Mouse (Mus musculus): Measurements from ENCODE around the gene Ttf1. TPM values are rescaled to one million over a fixed set of nuclear protein-coding genes. Genes with fewer than 3 reads are reported as not detected.

The Ttf1 gene
- polyA plus RNA-seq, 2 experiments = 3.6 to 4.5 TPM

DNA sequence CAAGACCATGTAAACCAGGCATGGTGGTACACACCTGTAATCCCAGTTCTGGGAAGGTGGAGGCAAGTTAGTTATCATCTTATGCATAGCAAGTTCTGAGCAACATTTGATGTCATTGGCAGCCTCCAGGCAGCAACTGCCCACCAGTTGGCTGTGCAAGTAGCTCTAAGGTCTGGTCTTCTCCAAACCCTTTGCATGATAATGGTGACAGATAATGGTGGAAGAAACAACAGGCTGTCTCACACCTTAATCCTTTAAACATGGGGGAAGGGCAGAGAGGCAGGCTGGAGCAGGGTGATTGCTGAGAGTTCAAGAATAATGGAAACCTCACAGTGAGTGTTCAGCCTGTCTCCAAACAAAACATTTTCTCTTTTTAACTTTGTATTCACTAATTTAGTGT is 60.9 kb downstream of the Ttf1 start:
- H3K4me1 ChIP-seq (replicated peaks; ENCODE audit: control insufficient read depth in 2 of 2, insufficient read depth in 2 of 2, low read length in 1 of 2) = peaks cover 4% of the 10 kb centered on the region in 2 experiments; a peak in 3 of 4 replicates
- H3K4me2 ChIP-seq (ENCODE audit: low read depth) = no peak overlapping the region
- H3K27ac ChIP-seq = no peak overlapping the region
- H3K4me3 ChIP-seq (ENCODE audit: insufficient read depth in 1 of 2, low read depth in 2 of 2, low read length in 2 of 2) = no peak overlapping the region
- DNase-seq (ENCODE audit: low read depth in 3 of 3, low spot score in 3 of 3) (no peak), ATAC-seq (ENCODE audit: insufficient read depth) (no peak)
- no peak overlapping the region for H3K9ac ChIP-seq (replicated peaks)
- TF ChIP-seq EP300 (IDR thresholded peaks at IDR 0.05; ENCODE audit: low read depth) = no peak
- no peak for TF ChIP-seq CTCF (IDR thresholded peaks at IDR 0.05; ENCODE audit: low read depth)
- no peaks in the 10 kb centered on the region for H3K9me3 ChIP-seq (ENCODE audit: control insufficient read depth, low read length)
- no peaks in the 10 kb centered on the region for H3K27me3 ChIP-seq (ENCODE audit: control insufficient read depth, insufficient read depth, low read length)
- H3K36me3 ChIP-seq (replicated peaks; ENCODE audit: control insufficient read depth, insufficient read depth, low read depth) = no peaks in the 10 kb centered on the region

DNA sequence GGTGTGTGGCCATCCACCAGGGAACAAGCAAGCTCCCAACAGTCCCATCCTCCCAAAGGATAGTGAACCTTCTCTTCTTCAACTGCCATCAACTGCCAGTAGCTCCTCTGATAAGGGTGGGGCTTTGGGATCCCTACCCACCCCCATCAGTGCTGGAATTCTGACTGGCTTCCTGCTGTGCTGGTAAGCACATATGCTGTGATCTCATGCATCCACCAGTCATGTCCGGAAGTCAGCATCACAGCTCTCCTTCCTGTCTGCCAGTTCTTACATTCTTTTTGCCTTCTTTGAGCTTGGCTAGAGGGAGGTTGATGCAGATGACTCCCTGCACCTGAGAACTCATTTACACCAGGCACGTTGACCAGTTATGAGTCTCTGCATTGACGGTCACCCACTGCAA is 62.4 kb downstream of the Ttf1 start:
- no peak overlapping the region for H3K27ac ChIP-seq
- TF ChIP-seq EP300 (IDR thresholded peaks at IDR 0.05; ENCODE audit: low read depth) = no peak
- TF ChIP-seq CTCF (IDR thresholded peaks at IDR 0.05; ENCODE audit: low read depth) = no peak
- no peak overlapping the region for H3K4me2 ChIP-seq (ENCODE audit: low read depth)
- H3K4me1 ChIP-seq (replicated peaks; ENCODE audit: control insufficient read depth in 2 of 2, insufficient read depth in 2 of 2, low read length in 1 of 2) = peaks cover 7 to 8% of the 10 kb centered on the region in 2 experiments
- no peaks in the 10 kb centered on the region for H3K27me3 ChIP-seq (ENCODE audit: control insufficient read depth, insufficient read depth, low read length)
- no peak overlapping the region for H3K4me3 ChIP-seq (ENCODE audit: insufficient read depth in 1 of 2, low read depth in 2 of 2, low read length in 2 of 2)
- no peak for ATAC-seq (ENCODE audit: insufficient read depth)
- no peaks in the 10 kb centered on the region for H3K36me3 ChIP-seq (replicated peaks; ENCODE audit: control insufficient read depth, insufficient read depth, low read depth)
- no peaks in the 10 kb centered on the region for H3K9me3 ChIP-seq (ENCODE audit: control insufficient read depth, low read length)
- 50% methylated on average over 3 of the region's 3 CpGs for WGBS (ENCODE audit: insufficient replicate concordance)
- H3K9ac ChIP-seq (replicated peaks) = no peak overlapping the region
- DNase-seq (ENCODE audit: low read depth in 3 of 3, low spot score in 3 of 3) = no peak

DNA sequence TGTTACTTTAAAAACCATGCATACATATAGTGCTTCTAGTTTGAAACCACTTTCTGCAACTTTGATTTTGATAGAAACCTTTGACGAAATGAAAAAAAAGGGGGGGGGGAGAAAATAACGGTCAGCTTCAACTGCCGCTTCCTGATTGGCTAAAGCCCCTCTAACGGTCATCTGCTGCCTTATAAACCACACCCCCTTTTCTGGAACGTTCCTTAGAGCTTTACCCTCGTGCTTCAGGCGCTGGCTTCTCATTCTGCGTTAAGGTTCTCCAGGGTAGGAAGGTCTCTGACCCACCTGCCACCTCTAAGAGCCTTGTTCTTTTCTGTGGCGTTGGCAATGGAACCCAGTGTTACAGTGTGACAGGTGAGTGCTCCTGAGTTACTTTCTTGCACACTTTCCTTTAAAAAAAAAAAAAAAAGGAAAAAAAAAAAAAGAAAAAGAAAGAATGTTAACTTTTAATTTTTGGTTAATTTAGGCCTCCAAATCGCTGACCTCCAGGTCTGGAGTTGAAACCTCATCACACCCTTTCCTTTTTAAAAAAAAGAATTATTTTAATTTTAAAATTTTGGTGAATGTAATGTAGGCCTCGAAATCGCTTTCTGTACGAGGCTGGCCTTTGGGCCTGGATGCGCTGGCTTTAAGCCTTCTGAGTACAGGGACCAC is 64.0 kb downstream of the Ttf1 start, which contains the start of gene Setx:
Gene Setx, plus strand, starts transcription at position 275 of the 663 bp plus-strand sequence.
- H3K9ac ChIP-seq (replicated peaks) = peak within 1 kb of the TSS; percentile 83
- WGBS (ENCODE audit: insufficient replicate concordance) = 65% methylated on average over 14 of the region's 14 CpGs
- ATAC-seq (ENCODE audit: insufficient read depth) = no peak
- DNase-seq (ENCODE audit: low read depth in 3 of 3, low spot score in 3 of 3) = no peak
- H3K9me3 ChIP-seq (ENCODE audit: control insufficient read depth, low read length) = no peaks in the 10 kb centered on the region
- peaks cover 7 to 8% of the 10 kb centered on the region in 2 experiments for H3K4me1 ChIP-seq (replicated peaks; ENCODE audit: control insufficient read depth in 2 of 2, insufficient read depth in 2 of 2, low read length in 1 of 2)
- no peaks in the 10 kb centered on the region for H3K27me3 ChIP-seq (ENCODE audit: control insufficient read depth, insufficient read depth, low read length)
- TF ChIP-seq CTCF (IDR thresholded peaks at IDR 0.05; ENCODE audit: low read depth) (no peak), EP300 (IDR thresholded peaks at IDR 0.05; ENCODE audit: low read depth) (no peak)
- H3K27ac ChIP-seq = peak within 1 kb of the TSS; percentile 65
- no peaks in the 10 kb centered on the region for H3K36me3 ChIP-seq (replicated peaks; ENCODE audit: control insufficient read depth, insufficient read depth, low read depth)
- H3K4me2 ChIP-seq (ENCODE audit: low read depth) = peak within 1 kb of the TSS; percentile 73
- H3K4me3 ChIP-seq (ENCODE audit: insufficient read depth in 1 of 2, low read depth in 2 of 2, low read length in 2 of 2) = peak within 1 kb of the TSS; percentile 80 to 85

DNA sequence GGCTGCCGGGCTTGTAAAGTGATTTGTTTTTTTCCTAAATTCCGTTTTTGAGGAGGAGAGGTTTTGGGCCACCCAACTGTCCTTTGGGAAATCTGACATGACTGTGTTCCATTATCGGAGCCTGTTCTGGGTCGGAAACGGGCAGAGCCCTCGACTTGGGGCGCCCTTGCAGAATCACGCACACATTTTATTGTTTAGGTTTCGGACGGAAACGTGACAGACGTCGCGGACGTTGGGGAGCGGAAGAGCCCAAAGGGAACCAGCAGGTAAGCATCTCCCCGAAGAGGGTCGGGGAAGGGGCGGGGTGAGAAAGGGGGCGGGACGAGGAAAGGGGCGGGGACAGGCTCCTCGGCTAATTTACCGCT is 64.5 kb downstream of the Ttf1 start:
- ATAC-seq (ENCODE audit: insufficient read depth) = no peak
- TF ChIP-seq CTCF (IDR thresholded peaks at IDR 0.05; ENCODE audit: low read depth) (no peak), EP300 (IDR thresholded peaks at IDR 0.05; ENCODE audit: low read depth) (no peak)
- DNase-seq (ENCODE audit: low read depth in 3 of 3, low spot score in 3 of 3) = no peak
- Histone ChIP-seq H3K4me3 (ENCODE audit: insufficient read depth in 1 of 2, low read depth in 2 of 2, low read length in 2 of 2) (peak overlapping the region; percentile 80 to 85), H3K4me1 (replicated peaks; ENCODE audit: control insufficient read depth in 2 of 2, insufficient read depth in 2 of 2, low read length in 1 of 2) (peaks cover 7 to 8% of the 10 kb centered on the region in 2 experiments), H3K27me3 (ENCODE audit: control insufficient read depth, insufficient read depth, low read length) (no peaks in the 10 kb centered on the region), H3K9ac (replicated peaks) (peak overlapping the region; percentile 56), H3K36me3 (replicated peaks; ENCODE audit: control insufficient read depth, insufficient read depth, low read depth) (no peaks in the 10 kb centered on the region), H3K27ac (peak overlapping the region; percentile 41), H3K9me3 (ENCODE audit: control insufficient read depth, low read length) (no peaks in the 10 kb centered on the region), H3K4me2 (ENCODE audit: low read depth) (peak overlapping the region; percentile 73)
- under 1% methylated on average over 22 of the region's 24 CpGs for WGBS (ENCODE audit: insufficient replicate concordance)

DNA sequence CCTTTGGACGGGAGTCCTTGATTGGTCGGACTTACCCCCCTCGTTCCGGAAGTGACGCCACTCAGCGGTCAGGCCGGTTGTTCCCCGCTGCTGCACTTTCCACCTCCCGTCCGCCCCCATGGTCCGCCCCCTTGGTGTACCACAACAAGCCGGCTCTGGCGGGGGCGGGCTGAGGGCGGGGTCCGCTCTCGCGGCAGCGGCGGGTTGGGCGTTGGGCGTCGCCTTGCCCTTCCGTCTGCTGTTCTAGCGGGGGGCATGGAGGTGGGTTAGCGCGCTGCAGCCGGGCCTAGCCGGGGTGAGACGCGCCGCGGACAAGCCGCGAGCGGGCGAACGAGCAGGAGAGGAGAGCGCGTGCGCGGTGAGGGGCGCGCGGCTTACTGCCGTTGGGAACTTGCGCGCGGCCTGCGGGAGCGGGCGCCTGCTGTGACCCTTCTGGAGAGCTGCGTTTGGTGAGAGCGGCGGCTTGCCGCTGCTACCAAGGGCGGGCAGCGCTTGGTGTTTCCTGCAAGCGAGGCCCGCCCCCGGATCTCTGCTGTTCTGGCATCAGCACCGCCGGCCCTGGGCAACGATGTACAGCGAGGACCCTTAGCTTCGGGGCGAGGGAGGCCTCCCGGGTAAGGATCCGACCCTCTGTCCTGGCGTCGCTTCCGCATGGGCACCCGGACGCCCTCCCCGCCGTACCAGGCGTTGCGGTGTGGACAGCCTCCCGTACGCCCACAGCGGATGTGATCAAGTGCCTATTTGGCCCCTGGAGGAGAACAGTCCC is 65.1 kb downstream of the Ttf1 start:
- Histone ChIP-seq H3K27me3 (ENCODE audit: control insufficient read depth, insufficient read depth, low read length) (no peaks in the 10 kb centered on the region), H3K27ac (peak overlapping the region; percentile 65), H3K4me3 (ENCODE audit: insufficient read depth in 1 of 2, low read depth in 2 of 2, low read length in 2 of 2) (peak overlapping the region; percentile 80 to 85), H3K4me1 (replicated peaks; ENCODE audit: control insufficient read depth in 2 of 2, insufficient read depth in 2 of 2, low read length in 1 of 2) (peaks cover 7 to 8% of the 10 kb centered on the region in 2 experiments), H3K4me2 (ENCODE audit: low read depth) (peak overlapping the region; percentile 73), H3K9me3 (ENCODE audit: control insufficient read depth, low read length) (no peaks in the 10 kb centered on the region), H3K36me3 (replicated peaks; ENCODE audit: control insufficient read depth, insufficient read depth, low read depth) (peaks cover under 1% of the 10 kb centered on the region), H3K9ac (replicated peaks) (peak overlapping the region; percentile 83)
- ATAC-seq (ENCODE audit: insufficient read depth) = peak; percentile 98
- peak; percentile 10; the same call in 1 of the 2 replicates for TF ChIP-seq CTCF (IDR thresholded peaks at IDR 0.05; ENCODE audit: low read depth)
- no peak for TF ChIP-seq EP300 (IDR thresholded peaks at IDR 0.05; ENCODE audit: low read depth)
- peak; percentile 97 for DNase-seq (ENCODE audit: low read depth in 3 of 3, low spot score in 3 of 3)
- under 1% methylated on average over 81 of the region's 81 CpGs for WGBS (ENCODE audit: insufficient replicate concordance)
